Mouse (Mus musculus): ENCODE data around the gene March10.

March10 gene

DNA sequence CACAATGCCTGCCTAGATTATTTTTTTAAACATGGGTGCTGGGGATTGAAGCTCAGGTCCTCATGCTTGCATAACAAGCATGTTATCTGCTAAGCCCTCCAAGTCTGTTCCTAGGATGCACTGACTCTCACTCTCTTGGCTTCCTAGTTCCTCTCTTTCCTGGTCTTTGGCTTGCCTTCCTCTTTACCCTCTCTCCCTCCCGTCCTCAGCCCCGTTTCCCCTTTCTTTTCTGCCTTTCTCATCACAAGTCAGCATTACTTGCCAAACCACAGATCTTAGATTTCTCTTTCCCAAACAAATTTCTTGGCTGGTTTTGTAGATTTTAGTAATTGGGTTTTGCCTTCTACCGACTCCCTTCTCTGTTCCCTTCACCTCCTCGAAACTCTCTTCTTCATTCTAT, 10.2 kb upstream of the March10 start:
- no peak for DNase-seq (ENCODE audit: low read depth, low spot score)

DNA sequence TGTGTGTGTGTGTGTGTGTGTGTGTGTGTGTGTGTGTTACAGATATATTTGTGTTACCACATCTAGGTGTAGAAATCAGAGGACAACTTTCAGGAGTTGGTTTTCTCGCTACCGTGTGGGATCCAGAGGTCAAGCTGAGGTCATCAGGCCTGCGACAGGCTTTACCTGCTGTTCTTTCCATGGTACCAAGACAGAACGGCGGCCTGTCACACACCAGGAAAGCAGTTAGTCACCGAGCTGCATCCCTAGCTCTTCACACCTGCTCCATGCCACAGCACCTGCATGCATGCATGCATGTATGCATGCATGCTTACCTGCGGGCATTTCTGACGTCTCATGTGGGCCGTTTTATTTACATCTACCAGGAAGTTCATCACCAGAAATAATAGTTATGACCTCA, 9.0 kb upstream of the March10 start:
- DNase-seq (ENCODE audit: low read depth, low spot score): no peak

DNA sequence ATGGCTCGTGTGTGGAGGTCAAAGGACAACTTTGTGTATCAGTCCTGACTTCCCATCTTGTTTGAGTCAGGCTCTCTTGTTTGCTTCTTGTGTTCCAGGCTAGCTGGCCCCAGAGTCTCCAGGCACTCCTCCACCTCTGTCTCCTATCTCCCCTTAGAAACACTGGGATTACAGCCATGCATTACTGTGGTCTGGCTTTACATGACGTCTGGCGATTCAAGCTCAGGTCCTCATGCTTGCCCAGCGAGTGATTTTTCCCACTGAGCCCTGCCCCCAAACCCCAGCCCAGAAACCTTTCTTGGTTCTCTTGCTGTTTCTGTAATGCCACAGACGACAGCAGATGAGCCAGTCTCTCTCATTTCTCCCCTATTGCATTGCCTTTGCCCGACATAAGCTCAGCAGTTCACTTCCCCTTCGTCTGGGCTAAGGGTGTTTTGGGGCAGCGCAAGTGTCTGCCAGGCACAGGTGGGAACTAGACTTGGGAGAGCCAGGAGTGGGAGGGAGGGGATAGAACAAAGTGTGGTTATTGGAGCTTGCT, 8.0 kb upstream of the March10 start:
- DNase-seq (ENCODE audit: low read depth, low spot score): no peak

DNA sequence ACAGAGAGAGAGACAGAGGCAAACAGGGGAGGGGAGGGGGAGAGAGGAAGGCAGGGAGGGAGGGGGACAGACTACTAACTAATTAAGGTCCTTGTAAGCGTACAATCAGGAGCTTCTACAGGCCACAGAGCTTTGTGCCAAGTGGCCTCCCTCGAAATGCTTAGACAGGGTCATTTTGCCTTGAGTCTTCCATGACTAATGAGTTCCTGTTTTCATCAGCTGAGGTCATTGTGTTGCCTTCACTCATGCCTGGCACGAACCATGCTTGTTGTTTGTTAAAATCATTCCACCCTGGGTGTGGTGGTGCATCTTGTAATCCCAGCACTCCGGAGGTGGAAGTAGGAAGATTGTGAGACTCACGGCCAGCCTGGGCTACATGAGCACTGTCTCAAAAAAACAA, 3.4 kb upstream of the March10 start:
- no peak for DNase-seq (ENCODE audit: low read depth, low spot score)

DNA sequence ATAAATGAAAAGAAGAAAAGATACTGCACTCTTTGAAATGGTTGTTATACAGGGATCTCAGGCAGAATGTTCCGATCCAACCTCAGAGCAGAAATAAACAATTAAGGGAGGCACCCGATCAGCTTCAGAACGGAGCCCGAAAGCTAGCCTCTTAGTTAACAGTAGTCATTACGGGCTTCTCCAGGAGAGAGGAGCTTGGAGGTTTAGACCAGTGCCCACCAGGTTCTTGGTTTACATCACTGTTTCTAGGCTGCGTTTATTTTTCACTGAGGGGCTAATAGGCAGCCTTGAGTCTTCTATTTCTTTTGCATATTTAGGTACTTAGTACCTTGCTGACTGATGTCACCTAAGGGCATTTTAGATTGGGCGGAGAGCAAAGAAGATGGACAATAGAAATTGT, 506 bp upstream of the March10 start:
- no peak for DNase-seq (ENCODE audit: low read depth, low spot score)

DNA sequence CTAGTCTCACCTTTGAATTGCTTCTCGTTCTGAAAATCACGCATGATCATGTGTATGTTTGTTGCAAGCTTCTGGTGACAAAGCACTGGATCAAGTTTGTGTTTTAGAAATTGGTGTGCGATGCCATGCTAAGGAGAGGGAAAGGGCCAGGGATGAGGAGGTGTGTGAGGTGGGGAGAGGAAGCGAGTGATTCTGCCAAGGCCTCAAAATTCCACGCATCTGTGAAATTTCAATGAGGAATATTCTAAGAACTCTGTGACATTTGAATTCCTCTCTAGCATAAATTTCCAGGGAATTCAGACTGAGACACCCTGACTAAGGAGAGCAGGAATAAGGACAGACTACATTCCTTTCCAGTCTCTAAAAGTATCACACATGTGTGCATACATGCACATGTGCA, 1.4 kb downstream of the March10 start:
- DNase-seq (ENCODE audit: low read depth, low spot score): no peak

DNA sequence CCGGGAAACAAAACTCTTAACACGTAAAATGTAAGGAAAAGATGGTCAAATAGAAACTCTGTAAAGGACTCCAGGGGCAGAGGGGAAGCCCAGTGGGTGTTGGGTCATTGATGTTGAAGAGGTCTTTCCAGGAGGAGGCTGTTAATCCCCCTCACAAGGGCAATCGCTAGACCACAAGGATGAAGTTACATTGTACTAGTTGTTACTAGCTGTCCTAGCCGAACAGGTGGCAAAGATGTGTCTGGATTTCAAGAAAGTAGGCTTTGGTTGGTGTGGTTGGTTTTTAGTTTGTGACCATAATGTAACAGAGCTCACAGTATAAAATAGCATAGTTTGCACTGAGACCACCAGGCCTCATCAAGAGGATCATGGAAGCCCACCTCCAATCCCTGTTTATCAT, 3.5 kb downstream of the March10 start:
- DNase-seq (ENCODE audit: low read depth, low spot score): no peak

DNA sequence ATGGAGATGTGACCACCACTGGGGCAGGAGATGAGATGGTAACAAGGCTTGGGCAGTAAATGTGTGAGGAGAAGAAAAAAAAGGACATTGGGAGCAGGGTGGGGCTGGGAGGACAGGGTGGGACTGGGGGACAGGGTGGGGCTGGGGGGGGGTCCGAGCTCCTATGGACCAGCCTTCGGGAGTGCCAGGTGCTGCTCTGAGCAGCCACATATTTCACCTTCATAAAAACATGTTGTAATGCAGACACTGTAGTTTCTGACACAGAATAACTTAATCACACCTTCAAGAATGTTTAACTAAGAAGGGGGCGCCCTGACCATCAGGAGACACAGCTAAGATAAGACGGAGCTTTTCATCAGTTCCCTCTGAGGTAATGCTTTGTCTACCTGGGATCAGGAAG, 4.0 kb downstream of the March10 start:
- no peak for DNase-seq (ENCODE audit: low read depth, low spot score)

DNA sequence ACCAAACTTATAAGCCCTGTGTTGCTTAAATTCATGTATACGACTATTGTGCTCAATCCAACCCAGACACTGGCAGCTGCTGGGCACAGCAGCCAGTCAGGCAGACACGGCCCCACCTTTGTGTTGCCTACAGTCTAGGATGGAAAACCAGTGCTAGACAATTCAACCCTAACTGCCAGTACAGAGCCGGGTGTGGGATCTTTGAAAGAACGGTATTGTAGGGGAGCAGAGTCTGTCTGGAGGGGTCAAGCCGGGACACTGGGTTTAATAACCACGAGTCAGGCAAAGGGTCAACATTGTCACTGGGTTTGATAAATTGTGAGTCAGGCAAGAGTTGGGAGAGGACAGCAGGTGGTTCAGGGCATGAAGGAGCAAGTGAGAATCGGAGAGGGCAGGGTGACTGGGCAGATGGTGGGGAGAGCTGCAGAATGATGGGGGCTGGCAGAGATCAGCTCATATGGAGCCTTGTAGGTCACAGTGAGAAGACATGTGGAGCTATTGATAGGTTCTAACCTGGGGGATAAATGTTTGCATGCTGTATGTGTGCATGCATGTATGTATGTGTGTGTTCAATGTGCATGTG, 4.9 kb downstream of the March10 start:
- no peak for DNase-seq (ENCODE audit: low read depth, low spot score)

DNA sequence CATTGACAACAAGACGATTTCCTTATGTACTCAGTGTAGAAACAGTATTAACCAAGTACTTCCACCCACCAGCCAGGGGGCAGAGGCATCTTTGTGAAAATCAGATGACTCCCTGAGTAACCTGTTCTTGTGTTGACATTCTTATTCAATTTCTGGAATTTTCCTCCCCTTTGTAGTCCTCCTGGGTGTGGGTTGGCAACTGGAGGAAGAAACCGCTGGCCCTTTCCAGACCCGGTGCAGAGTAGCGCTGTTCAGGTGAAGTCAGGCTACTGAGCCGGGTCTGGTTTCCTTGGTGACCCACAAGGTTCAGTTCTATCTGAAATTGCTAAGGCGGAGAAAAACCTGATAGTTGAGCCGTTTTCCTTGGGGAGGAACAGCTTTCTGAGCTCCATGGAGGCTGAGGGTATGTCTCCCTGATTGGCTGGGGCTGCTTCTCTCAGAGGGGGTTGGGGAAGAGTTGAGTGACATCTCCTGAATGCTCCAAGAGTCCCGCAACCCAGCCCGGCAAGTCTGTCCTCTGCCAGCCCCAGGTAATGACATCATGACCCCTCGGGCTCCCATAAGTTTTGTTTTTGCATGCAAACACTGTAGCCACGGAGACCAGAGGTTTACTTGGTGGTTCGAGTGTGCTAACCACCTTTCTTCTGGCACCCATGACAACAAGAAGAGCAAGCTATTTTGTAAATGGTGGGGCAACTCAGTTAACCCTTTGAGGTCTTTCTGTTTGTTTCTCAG, 6.8 kb downstream of the March10 start:
- no peak for DNase-seq (ENCODE audit: low read depth, low spot score)

DNA sequence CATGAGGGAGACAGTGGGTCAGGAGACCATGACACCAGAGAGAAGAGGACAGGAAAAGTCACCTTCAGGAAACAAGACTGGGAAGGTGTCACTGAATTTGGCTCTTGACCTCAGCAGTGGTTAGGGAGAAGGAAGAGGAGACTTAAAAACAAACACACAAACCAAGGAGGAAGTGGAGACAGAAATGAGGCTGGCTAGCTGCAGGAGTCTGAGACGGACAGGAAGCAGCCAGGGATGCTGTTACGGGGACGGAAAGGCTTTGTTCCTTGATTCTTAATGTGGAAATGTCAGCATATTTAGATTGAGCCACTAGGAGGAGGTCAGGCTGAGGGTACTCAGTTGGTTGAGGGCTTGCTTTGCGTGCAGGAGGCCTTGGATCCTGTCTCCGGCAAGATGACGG, 8.9 kb downstream of the March10 start:
- no peak for DNase-seq (ENCODE audit: low read depth, low spot score)

DNA sequence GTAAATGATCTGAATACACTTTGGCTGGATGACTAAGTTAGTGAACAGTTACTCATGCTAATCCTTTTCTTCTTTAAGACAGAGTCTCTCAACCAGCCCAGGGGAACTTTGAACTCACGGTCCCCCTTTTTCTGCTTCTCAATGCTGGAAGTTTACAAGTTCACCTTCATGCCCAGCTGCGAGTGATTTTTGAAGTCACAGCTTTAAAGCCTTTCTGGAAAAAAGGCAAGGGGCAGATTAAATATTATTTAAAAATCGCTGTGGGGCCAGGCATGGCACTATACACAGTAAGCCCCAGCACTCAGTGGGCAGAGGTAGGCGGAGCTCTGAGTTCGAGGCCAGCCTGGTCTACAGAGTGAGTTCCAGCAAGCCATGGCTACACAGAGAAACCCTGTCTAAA, 10.3 kb downstream of the March10 start:
- no peak for DNase-seq (ENCODE audit: low read depth, low spot score)

DNA sequence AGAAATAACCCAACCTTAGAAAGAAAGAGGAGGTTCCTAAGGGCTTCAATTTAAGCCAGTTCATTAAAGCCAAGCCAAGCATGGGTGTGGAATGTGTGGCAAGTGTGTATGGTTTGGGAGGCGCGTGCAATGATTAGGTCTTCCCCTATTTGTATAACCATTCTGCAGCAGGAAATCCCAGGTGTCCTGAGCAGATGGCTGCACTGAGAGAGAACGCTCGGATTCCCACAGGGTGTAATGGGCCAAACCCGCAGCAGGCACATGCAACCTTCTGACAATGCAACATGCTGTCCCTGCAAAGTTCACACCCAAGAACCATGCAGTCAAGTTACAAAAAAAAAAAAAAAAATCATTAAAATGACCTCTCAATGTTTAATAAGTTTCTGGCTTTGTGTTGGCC, 10.8 kb downstream of the March10 start:
- no peak for DNase-seq (ENCODE audit: low read depth, low spot score)

DNA sequence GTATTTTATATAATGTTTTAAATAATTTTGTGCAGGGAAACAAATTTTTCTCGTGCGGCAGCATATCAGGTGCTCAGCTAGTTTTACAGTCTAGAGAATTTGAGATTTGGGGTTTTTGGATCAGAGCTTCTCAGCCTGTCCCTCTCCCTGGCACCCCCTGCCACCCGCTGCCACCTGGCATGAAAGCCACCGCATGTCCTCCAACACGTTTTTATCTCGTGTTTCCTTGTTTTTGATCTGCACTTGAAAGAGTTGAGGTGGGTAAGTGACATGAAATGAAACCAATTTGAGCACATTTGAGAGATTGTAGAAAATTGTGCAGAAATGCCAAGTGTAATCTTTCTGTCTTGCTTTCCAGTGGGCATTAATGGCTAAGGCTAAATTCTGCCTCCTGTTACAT, 11.6 kb downstream of the March10 start:
- DNase-seq (ENCODE audit: low read depth, low spot score): no peak

DNA sequence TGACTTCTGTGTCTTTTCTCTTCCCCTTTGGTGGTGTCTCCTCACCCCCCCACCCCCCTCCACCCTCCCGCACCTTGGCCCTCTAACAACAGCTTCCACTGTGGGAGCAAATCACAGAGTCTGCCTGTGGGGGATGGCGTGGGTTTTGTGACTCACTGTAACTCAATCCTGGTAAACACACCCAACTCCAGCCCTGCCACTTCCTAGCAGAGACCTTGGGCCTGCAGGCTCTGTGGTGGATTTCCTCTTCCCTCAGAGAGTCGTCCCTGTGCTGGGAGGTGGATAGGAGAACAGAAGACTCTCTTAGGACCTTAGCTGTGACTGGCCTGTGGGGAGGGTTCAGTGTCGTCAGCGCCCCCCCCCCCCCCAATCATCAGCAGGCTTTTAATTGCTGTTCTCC, 13.0 kb downstream of the March10 start:
- DNase-seq (ENCODE audit: low read depth, low spot score): no peak

DNA sequence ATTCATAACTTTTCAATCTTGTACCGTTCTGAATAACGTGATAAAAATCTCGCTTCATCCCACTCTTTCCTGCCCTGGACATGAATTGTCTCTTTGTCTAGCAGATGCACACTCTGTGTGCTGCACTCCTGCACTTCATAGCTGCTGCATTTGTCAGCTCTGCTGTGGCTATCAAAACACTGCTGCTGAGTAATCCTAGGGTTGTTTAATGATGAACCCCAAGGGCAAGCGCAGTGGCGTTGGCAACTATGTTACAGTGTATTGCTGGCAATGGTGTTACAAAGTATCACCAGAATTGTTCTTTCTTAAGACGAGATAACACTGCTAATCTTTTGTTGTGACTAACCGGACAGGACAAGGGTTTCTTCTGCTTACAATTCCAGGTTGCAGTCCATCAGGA, 16.7 kb downstream of the March10 start:
- no peak for DNase-seq (ENCODE audit: low read depth, low spot score)

DNA sequence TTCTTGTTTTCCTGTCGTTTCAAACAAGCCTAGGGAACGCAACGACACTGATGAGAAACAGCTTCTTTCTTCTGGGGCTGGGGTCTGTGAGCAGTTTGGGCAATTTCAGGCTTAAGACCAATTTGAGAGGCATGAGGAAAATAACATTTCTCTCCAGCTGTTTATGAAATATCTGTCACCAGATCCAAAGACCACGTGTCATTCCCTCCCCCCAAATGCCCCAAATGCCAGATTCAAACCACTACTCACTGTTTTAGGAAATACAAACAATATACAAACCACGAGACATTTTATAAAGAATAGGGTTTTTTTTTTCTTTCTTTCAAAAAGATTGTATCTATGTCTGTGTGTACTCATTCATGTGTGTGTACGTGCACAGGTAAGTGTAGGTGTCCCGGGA, 17.6 kb downstream of the March10 start:
- DNase-seq (ENCODE audit: low read depth, low spot score): no peak

DNA sequence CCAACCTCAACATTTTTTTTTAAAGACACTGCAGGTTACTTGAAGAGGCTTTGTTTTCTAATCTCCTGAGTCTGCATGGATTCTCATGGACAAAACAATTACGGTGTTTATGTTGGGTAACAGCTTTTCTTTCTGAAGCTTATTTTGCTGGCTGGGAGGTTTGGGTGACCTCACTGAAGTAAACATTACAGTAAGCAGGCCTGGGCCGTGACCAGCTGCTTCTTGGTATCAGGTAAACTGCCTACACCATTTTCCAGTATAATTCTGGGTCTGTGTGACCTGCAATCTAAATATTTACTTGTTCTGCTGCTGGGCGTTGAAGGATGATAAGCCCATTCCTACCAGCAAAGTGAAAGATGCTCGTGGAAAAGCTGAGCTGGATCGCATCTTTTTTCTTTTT, 30.1 kb downstream of the March10 start:
- DNase-seq (ENCODE audit: low read depth, low spot score): no peak

DNA sequence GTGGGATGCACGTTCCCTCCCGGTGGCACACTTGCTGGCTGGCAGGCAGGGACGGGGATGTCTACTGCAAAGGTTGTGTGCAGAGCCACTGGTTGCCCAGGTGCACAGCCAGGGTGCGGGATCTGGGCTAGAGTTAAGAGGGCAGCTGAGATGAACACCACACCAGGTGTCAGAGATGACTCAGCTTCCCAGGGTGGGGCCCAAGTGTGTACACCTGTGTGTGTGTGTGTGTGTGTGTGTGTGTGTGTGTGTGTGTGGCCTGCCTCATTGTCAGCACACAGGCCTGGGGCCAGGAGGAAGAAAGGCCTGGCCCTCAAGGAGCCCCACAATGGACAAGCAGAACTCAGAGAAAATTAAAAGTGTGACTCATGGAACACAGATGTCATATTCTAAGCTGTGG, 31.9 kb downstream of the March10 start:
- DNase-seq (ENCODE audit: low read depth, low spot score): no peak

DNA sequence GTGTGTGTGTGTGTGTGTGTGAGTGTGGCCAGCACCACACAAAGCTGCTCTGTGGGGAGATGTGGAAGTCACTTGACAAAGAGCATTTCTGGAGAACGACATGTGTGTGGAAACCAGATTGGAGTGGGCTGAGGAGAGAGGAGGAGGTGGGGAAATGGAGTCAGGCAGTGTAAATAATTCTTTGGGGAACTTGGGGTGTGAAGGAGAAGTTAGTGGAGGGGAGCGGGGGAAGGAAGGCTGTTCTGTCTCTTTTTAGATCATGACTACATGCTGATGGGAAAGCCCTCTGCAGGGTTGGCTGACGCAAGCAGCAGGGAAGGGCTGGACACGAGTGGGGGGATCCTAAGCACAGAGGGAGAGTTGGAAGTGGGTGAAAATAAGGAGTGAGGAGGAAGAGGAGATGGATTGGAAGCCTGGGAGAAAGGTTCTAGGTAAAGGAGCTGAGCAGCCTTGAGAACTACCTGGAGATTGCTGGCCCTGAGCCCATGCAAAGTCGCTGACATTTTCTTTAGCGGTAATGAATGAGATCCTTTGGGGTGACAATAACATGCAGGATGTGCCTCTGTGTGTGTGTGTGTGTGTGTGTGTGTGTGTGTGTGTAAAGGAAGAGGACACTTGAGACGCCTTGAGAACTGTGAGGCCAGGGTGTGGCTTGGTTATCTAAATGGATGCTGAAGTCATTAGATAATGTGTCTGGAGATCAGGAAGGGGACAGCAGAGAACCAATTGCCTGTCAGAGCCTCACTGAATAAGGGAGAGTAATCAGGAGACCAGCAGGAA, 35.7 kb downstream of the March10 start:
- DNase-seq (ENCODE audit: low read depth, low spot score): no peak

DNA sequence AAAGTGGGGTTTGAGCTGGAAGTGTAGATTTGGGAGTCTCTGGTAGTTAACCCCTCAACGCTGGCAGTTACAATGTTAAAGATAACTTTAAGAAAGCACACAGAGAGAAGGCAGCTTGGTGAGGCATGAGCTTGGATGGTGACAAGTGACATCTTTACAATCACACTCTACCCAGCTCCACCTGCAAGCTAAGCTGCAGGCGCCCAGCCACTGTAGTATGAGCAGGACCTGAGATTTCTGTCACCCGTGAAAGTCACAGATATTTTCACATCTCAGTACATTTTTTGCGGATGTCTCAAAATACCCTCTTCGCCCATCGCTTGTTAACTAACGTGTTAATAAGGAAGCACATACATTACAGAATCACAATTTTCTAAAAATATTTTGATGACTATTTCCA, 36.6 kb downstream of the March10 start:
- no peak for DNase-seq (ENCODE audit: low read depth, low spot score)

DNA sequence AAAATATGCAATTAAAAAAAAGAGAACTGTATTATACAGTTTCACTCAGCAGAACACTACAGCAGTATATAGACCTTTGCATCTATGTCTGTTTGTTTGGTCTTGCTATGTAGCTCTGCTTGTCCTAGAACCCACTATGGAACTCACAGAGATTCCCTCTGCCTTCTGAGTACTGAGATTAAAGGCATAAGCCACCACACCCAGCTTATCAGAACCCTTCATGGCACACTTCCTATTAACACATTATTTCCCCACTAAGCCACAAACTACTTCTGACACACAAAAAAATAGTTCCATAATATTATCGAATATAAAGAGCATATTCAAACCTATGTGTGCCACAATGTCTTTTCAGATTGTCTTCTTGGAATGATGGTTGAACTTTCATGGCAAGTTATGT, 42.5 kb downstream of the March10 start:
- DNase-seq (ENCODE audit: low read depth, low spot score): no peak

DNA sequence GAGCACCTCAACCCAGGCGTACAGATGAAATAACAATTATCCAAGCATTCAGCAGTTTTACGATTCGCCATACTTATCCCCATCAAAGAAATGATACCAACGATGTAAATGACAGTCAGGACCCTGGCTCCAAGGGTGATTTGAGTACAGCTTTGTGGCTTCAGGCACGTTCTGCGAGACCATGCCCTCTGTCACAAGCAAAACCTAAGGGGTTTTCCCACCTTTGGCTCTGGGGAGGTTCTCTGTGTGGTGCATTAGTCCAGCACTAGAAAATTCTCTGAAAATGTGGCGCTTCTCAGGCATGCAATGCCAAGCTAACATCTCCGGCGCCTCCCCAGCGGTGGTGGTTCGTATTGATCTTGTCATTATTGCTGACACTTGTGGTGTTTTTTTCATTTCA, 47.1 kb downstream of the March10 start:
- DNase-seq (ENCODE audit: low read depth, low spot score): no peak

All from retina, postnatal 7 days (tissue).